Mouse (Mus musculus) left cerebral cortex, postnatal 25 days (tissue): ENCODE results near the gene Taar1. TPM values are rescaled to one million over a fixed set of nuclear protein-coding genes. Genes with fewer than 3 reads are reported as not detected.

Source experiments
- DNase-seq, 2 experiments: peaks; one replicate each; pipeline ENCODE4 v3.0.0; 2022; ENCODE audit warnings: low spot score in 2 of 2, mixed read lengths in 1 of 2
- intact Hi-C: fragments of 180-260 bp; cut with DNase I; formaldehyde crosslinking; loops from one replicate; pipeline ENCODE4 v1.15.1; 2025
- total RNA-seq, 2 experiments: library from RNA; stranded (reverse); gene quantifications; 2 replicates each; pipeline ENCODE4 v1.2.3; 2021

Gene Taar1
- not detected for total RNA-seq

DNA sequence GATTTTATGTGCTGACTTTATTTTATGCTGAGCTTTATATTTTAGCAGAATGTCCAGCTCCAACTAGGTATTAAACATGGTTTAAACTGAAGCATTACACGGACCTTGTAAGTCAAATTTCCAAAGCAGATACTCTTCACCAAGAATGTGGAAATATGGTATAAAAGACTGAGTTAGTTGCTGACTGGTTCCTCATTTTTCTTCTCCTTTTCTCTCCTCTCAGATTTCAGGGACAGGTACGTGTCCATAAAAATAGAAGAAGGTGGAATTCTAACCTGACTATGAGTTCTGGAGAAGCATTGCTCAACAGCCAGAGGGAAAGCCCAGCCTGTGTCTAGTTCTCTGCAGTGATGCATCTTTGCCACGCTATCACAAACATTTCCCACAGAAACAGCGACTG, at the start of gene Taar1:
TSS of gene Taar1 (plus strand) at position 301 of the 400 bp plus-strand sequence.
- DNase-seq: no peak
- intact Hi-C loops: no loop called here

DNA sequence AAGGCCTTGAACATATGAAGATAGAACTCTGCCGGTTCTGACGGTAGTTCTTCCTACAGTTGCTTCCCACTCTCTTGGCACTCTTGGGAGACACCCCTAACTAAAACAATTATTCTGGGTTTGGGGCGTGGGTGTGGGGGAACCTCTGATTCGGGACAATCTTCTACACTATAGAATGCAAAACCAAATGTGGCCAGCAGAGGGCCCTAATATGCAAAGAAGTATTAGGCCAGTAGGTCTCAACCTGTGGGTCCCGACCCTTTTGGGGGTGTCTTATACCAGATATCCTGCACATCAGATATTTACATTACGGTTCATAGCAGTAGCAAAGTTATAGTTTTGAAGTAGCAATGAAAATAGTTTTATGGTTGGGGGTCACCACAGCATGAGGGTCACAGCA, 39.5 kb upstream of the Taar1 start:
- DNase-seq: no peak
- intact Hi-C loops: no loop called here

- DNase-seq: no peak
- intact Hi-C loops: no loop called here
These were observed 35.2 kb upstream of the Taar1 start for GRCm38 (mm10) chr10:23884910-23885309.

DNA sequence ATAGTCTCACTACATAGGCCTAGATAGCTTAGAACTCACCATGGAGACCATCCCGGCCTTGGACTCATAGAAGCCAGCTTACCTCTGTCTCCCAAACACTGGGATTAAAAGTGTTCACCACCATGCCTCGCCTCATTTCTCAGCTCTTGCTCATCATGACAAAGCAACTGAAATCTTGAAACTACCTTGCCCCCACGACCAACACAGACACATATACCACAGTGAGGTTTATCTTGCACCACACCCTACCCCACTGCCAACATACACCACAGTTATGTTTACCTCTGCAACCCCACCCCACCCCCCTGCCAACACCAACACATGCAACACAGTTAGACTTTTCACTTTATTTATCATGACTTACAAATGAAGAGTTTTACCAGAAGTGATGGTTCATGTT, 34.1 kb upstream of the Taar1 start:
- intact Hi-C loops: no loop called here
- no peak for DNase-seq

- intact Hi-C loops: no loop called here
- DNase-seq: no peak
These were observed 27.2 kb upstream of the Taar1 start for GRCm38 (mm10) chr10:23892987-23893386.

GRCm38 (mm10) chr10:23894601-23895349, 25.4 kb upstream of the Taar1 start, which contains the start of gene Vnn1:
Gene Vnn1, plus strand, starts transcription at chr10:23894688.
- no peak for DNase-seq
- intact Hi-C loops: no loop called here

GRCm38 (mm10) chr10:23895376-23895775, 24.8 kb upstream of the Taar1 start:
- DNase-seq: no peak
- intact Hi-C loops: no loop called here

- intact Hi-C loops: no loop called here
- DNase-seq: no peak
These were observed 19.0 kb upstream of the Taar1 start for GRCm38 (mm10) chr10:23901119-23901518.

- no peak for DNase-seq
- intact Hi-C loops: no loop called here
These were observed 14.5 kb upstream of the Taar1 start for GRCm38 (mm10) chr10:23905661-23906060.

GRCm38 (mm10) chr10:23922468-23922867, 2.3 kb downstream of the Taar1 start:
- intact Hi-C loops: no loop called here

DNA sequence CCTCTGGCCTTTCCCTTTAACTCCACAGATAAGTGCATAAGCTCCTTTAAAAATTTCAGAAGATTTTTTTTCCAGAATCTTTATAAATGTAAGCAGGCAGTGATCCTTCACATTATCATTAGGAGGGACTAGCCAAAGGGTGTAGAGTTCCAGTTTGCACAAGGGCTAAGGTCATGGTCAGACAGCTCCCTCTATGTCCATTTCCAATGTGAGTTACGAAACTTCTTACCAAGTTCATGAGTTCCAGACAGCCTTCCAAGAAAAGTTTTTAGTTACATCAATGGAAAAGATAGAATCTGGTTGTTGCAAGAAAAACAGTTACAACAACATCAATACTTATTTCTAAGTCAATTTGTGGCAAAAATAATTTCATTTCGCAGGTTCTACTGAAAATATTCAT, 3.8 kb downstream of the Taar1 start:
- intact Hi-C loops: no loop called here
- no peak for DNase-seq

More at GRCm38 (mm10) chr10:23922468-23922867, 2.3 kb downstream of the Taar1 start:
- no peak for DNase-seq

GRCm38 (mm10) chr10:23937613-23938012, 17.5 kb downstream of the Taar1 start:
- intact Hi-C loops: no loop called here
- no peak for DNase-seq

DNA sequence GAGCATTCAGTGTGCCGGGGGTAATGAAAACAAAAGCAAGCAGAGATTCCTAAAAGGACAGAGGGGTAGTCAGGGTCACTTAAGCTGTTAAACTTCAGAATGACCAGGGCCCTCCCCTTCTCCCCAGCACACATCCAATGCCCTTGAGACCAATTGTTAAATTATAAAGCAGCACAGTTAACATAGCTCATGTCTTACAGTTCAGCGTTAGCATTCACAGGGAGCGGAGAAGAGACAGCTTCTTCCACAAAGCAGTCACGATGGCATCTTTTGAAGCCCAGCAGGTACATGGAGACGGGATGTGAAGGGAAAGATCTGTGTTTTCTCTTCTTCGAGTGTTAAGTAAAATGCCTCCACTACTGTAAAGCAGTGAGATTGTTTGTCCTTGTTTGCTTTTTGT, 18.2 kb downstream of the Taar1 start, which contains the start of gene Taar2:
TSS of gene Taar2 (plus strand) at position 261 of the 400 bp plus-strand sequence.
- no peak for DNase-seq

GRCm38 (mm10) chr10:23942465-23942864, 22.3 kb downstream of the Taar1 start:
- intact Hi-C loops: no loop called here

More for the DNA sequence above, 18.2 kb downstream of the Taar1 start, which contains the start of gene Taar2:
- intact Hi-C loops: no loop called here

GRCm38 (mm10) chr10:23948026-23948425, 27.9 kb downstream of the Taar1 start:
- intact Hi-C loops: no loop called here
- no peak for DNase-seq

More at GRCm38 (mm10) chr10:23942465-23942864, 22.3 kb downstream of the Taar1 start:
- no peak for DNase-seq

- intact Hi-C loops: no loop called here
These were observed 29.4 kb downstream of the Taar1 start, which contains the start of gene Taar3 for GRCm38 (mm10) chr10:23949508-23950005. Gene Taar3, plus strand, starts transcription at chr10:23949558.

GRCm38 (mm10) chr10:23951714-23952113, 31.6 kb downstream of the Taar1 start:
- intact Hi-C loops: no loop called here
- DNase-seq: no peak

More at GRCm38 (mm10) chr10:23949508-23950005, 29.4 kb downstream of the Taar1 start, which contains the start of gene Taar3:
- DNase-seq: peak in 1 of 2 experiments; percentile 21

GRCm38 (mm10) chr10:23959071-23959470, 38.9 kb downstream of the Taar1 start:
- intact Hi-C loops: no loop called here
- DNase-seq: no peak

GRCm38 (mm10) chr10:23960444-23960915, 40.3 kb downstream of the Taar1 start, which contains the start of gene Taar4:
Gene Taar4, plus strand, starts transcription at chr10:23960494.
- intact Hi-C loops: no loop called here

GRCm38 (mm10) chr10:23963444-23963843, 43.3 kb downstream of the Taar1 start:
- intact Hi-C loops: no loop called here

More at GRCm38 (mm10) chr10:23960444-23960915, 40.3 kb downstream of the Taar1 start, which contains the start of gene Taar4:
- DNase-seq: no peak

More at GRCm38 (mm10) chr10:23963444-23963843, 43.3 kb downstream of the Taar1 start:
- no peak for DNase-seq
